Mouse (Mus musculus) hindbrain, embryonic 14.5 days (tissue): ENCODE data around the gene Supt5. TPM values are rescaled to one million over a fixed set of nuclear protein-coding genes. Genes with fewer than 3 reads are reported as not detected.
A peak's percentile ranks its signal among the peaks of the same experiment; 100 is the strongest.

ENCODE experiments used
- ATAC-seq: fragments of 200-750 bp; cut with Nextera tagmentation; 2 replicates; pipeline ENCODE4 v1.8.0; 2017; ENCODE audit warnings: moderate number of reproducible peaks, mild to moderate bottlenecking, moderate TSS enrichment, moderate library complexity; ENCODE audit not compliant: low FRiP score
- DNase-seq: peaks from one replicate; pipeline ENCODE4 v3.0.0-alpha.2; 2015; ENCODE audit warnings: low spot score
- H3K27ac ChIP-seq: fragments of 300-500 bp; sonication (generic); 2 replicates; pipeline ENCODE4 v1.5.1; 2014; ENCODE audit warnings: mild to moderate bottlenecking, moderate library complexity
- H3K27me3 ChIP-seq: fragments of 300-500 bp; sonication (generic); 2 replicates; pipeline ENCODE4 v1.6.1; 2014; ENCODE audit warnings: mild to moderate bottlenecking, low read length, mixed read lengths; ENCODE audit not compliant: control insufficient read depth, insufficient read depth
- H3K36me3 ChIP-seq: fragments of 300-500 bp; sonication (generic); replicated peaks from 2 replicates; pipeline ENCODE4 v1.6.1; 2014; ENCODE audit not compliant: control insufficient read depth, insufficient read depth
- H3K4me1 ChIP-seq: fragments of 300-500 bp; sonication (generic); replicated peaks from 2 replicates; pipeline ENCODE4 v1.6.1; 2014; ENCODE audit warnings: antibody characterized with exemption, low read length, mixed read lengths; ENCODE audit not compliant: control insufficient read depth, insufficient read depth
- H3K4me2 ChIP-seq: fragments of 300-500 bp; sonication (generic); replicated peaks from 2 replicates; pipeline ENCODE4 v1.6.1; 2014; ENCODE audit warnings: mild to moderate bottlenecking, moderate library complexity
- H3K4me3 ChIP-seq: fragments of 300-500 bp; sonication (generic); replicated peaks from 2 replicates; pipeline ENCODE4 v1.5.1; 2014; ENCODE audit warnings: mild to moderate bottlenecking, low read length
- H3K9ac ChIP-seq: fragments of 300-500 bp; sonication (generic); 2 replicates; pipeline ENCODE4 v1.6.1; 2014
- H3K9me3 ChIP-seq: fragments of 300-500 bp; sonication (generic); 2 replicates; pipeline ENCODE4 v1.6.1; 2016; ENCODE audit warnings: low read length; ENCODE audit not compliant: control insufficient read depth
- WGBS: fragments of 180-500 bp; shearing (Covaris S2); extraction: QIAGEN DNeasy Blood & Tissue Kit; methylation state at CpG from one replicate; pipeline ENCODE4 v1.1.7; 2014; 5-methylcytosine and 5-hydroxymethylcytosine counted together
- polyA plus RNA-seq: library from polyadenylated mRNA; unstranded; fragments of >200 nt; fragmentation: Nextera tagmentation; extraction: Ambion mirVana; gene quantifications from 2 replicates; pipeline ENCODE4 v1.2.1, GENCODE M21; 2014

Supt5 gene
- polyA plus RNA-seq, 1 experiment from 2014 or later: 75.2 TPM

GRCm38 (mm10) chr7:28382347-28382951 lies 43.9 kb upstream of the Supt5 start:
- H3K4me2 ChIP-seq: peak overlapping the region; percentile 42
- no peak overlapping the region; the same call in 1 of the 2 replicates for H3K27ac ChIP-seq
- DNase-seq (no peak), ATAC-seq (no peak)
- H3K4me3 ChIP-seq: no peak overlapping the region
- peaks cover 29% of the 10 kb centered on the region for H3K4me1 ChIP-seq
- H3K36me3 ChIP-seq: peaks cover 16% of the 10 kb centered on the region; the same call in 1 of the 2 replicates
- WGBS: 63% methylated on average over 10 of the region's 12 CpGs
- no peak overlapping the region for H3K9ac ChIP-seq
- H3K27me3 ChIP-seq: no peaks in the 10 kb centered on the region
- no peaks in the 10 kb centered on the region for H3K9me3 ChIP-seq

GRCm38 (mm10) chr7:28381938-28382337 lies 43.4 kb upstream of the Supt5 start:
- Histone ChIP-seq H3K9me3 (no peaks in the 10 kb centered on the region), H3K27me3 (no peaks in the 10 kb centered on the region), H3K36me3 (peaks cover 14% of the 10 kb centered on the region; the same call in 1 of the 2 replicates), H3K4me2 (peak overlapping the region; percentile 42), H3K9ac (peak overlapping the region; percentile 39), H3K27ac (peak overlapping the region; percentile 76), H3K4me1 (peaks cover 29% of the 10 kb centered on the region), H3K4me3 (0 out of 2 replicates have a peak overlapping the region, but pooled peaks have one; percentile 1)
- 11% methylated on average over 19 of the region's 20 CpGs for WGBS
- no peak for DNase-seq
- no peak for ATAC-seq

- Histone ChIP-seq H3K9me3 (no peaks in the 10 kb centered on the region), H3K4me2 (peak overlapping the region; percentile 42), H3K9ac (peak overlapping the region; percentile 39), H3K4me3 (0 out of 2 replicates have a peak overlapping the region, but pooled peaks have one; percentile 1), H3K27me3 (no peaks in the 10 kb centered on the region), H3K36me3 (peaks cover 11% of the 10 kb centered on the region; the same call in 1 of the 2 replicates), H3K4me1 (peaks cover 33% of the 10 kb centered on the region), H3K27ac (peak overlapping the region; percentile 76)
- ATAC-seq: no peak
- WGBS: 7% methylated on average over 30 of the region's 30 CpGs
- peak; percentile 45 for DNase-seq
These were observed 42.7 kb upstream of the Supt5 start for GRCm38 (mm10) chr7:28381017-28381790.

- Histone ChIP-seq H3K36me3 (peaks cover 3% of the 10 kb centered on the region; the same call in 1 of the 2 replicates), H3K4me2 (peak within 1 kb of the TSS; percentile 83), H3K4me1 (peaks cover 36% of the 10 kb centered on the region), H3K27me3 (no peaks in the 10 kb centered on the region), H3K9ac (peak within 1 kb of the TSS; percentile 67), H3K27ac (peak within 1 kb of the TSS; percentile 76), H3K4me3 (peak within 1 kb of the TSS; percentile 53), H3K9me3 (no peaks in the 10 kb centered on the region)
- ATAC-seq (no peak), DNase-seq (no peak)
- 55% methylated on average over 17 of the region's 17 CpGs for WGBS
These were observed 41.9 kb upstream of the Supt5 start, which contains the start of gene Zfp36 for GRCm38 (mm10) chr7:28380237-28381016. Gene Zfp36 (minus strand): TSS chr7:28380253.

GRCm38 (mm10) chr7:28378769-28379651 lies 40.5 kb upstream of the Supt5 start:
- H3K36me3 ChIP-seq: no peaks in the 10 kb centered on the region
- WGBS: under 1% methylated on average over 53 of the region's 53 CpGs
- peak overlapping the region; percentile 53 for H3K4me3 ChIP-seq
- peak overlapping the region; percentile 67 for H3K9ac ChIP-seq
- peak overlapping the region; percentile 56 for H3K27ac ChIP-seq
- H3K4me1 ChIP-seq: peaks cover 36% of the 10 kb centered on the region
- peak; percentile 80 for DNase-seq
- no peaks in the 10 kb centered on the region for H3K27me3 ChIP-seq
- H3K9me3 ChIP-seq: no peaks in the 10 kb centered on the region
- H3K4me2 ChIP-seq: peak overlapping the region; percentile 83
- peak; percentile 46 for ATAC-seq

GRCm38 (mm10) chr7:28378066-28378690 lies 39.6 kb upstream of the Supt5 start:
- H3K9ac ChIP-seq: peak overlapping the region; percentile 67
- H3K4me3 ChIP-seq: peak overlapping the region; percentile 53
- DNase-seq: no peak
- peak overlapping the region; percentile 83 for H3K4me2 ChIP-seq
- no peak overlapping the region for H3K27ac ChIP-seq
- ATAC-seq: no peak
- peaks cover 36% of the 10 kb centered on the region for H3K4me1 ChIP-seq
- WGBS: 46% methylated on average over 31 of the region's 32 CpGs
- H3K9me3 ChIP-seq: no peaks in the 10 kb centered on the region
- no peaks in the 10 kb centered on the region for H3K27me3 ChIP-seq
- H3K36me3 ChIP-seq: no peaks in the 10 kb centered on the region

GRCm38 (mm10) chr7:28377190-28378065 lies 38.9 kb upstream of the Supt5 start:
- Histone ChIP-seq H3K36me3 (no peaks in the 10 kb centered on the region), H3K4me3 (peak overlapping the region; percentile 53), H3K9ac (0 out of 2 replicates have a peak overlapping the region, but pooled peaks have one; percentile 13), H3K27me3 (no peaks in the 10 kb centered on the region), H3K9me3 (no peaks in the 10 kb centered on the region), H3K27ac (no peak overlapping the region), H3K4me2 (peak overlapping the region; percentile 83), H3K4me1 (peaks cover 30% of the 10 kb centered on the region; the same call in 1 of the 2 replicates)
- no peak for DNase-seq
- ATAC-seq: no peak
- 71% methylated on average over 18 of the region's 18 CpGs for WGBS
